Mouse (Mus musculus) megakaryocyte, adult 5-6 weeks (primary cell): Measurements from ENCODE around the gene Marveld1. TPM values are rescaled to one million over a fixed set of nuclear protein-coding genes. Genes with fewer than 3 reads are reported as not detected.

Experiments
- ATAC-seq: 2 replicates; pipeline ENCODE4 v1.8.0; 2016; ENCODE audit warnings: mild to moderate bottlenecking, inconsistent platforms; ENCODE audit not compliant: poor library complexity, severe bottlenecking
- total RNA-seq, 2 experiments: library from RNA; stranded (forward) in 1 of 2; stranded (reverse) in 1 of 2; fragments of 153-499, 151-499 nt in 1 of 2; fragments of 221-1000, 200-1000 nt in 1 of 2; gene quantifications; 2 replicates each; pipeline versions ENCODE4 v1.2.3 to v1.2.4; 2015 to 2017

Gene Marveld1
- total RNA-seq, 2 experiments from 2014 or later = 5.7 to 9.4 TPM

GRCm38 (mm10) chr19:42138517-42139285 lies 8.5 kb upstream of the Marveld1 start:
- no peak for ATAC-seq

GRCm38 (mm10) chr19:42139724-42140517 lies 7.3 kb upstream of the Marveld1 start:
- peak; percentile 63 for ATAC-seq

- ATAC-seq = no peak
These were observed 5.2 kb upstream of the Marveld1 start for GRCm38 (mm10) chr19:42141998-42142397.

- no peak for ATAC-seq
These were observed 4.4 kb upstream of the Marveld1 start for GRCm38 (mm10) chr19:42142757-42143156.

- ATAC-seq = no peak
These were observed 3.1 kb upstream of the Marveld1 start for GRCm38 (mm10) chr19:42144067-42144466.

GRCm38 (mm10) chr19:42144541-42145167 lies 2.5 kb upstream of the Marveld1 start:
- no peak for ATAC-seq

- ATAC-seq = no peak
These were observed 2.0 kb upstream of the Marveld1 start for GRCm38 (mm10) chr19:42145210-42145609.

- ATAC-seq = no peak
These were observed 1.5 kb upstream of the Marveld1 start for GRCm38 (mm10) chr19:42145731-42146130.

- ATAC-seq = no peak
These were observed 757 bp upstream of the Marveld1 start for GRCm38 (mm10) chr19:42146276-42147010.

GRCm38 (mm10) chr19:42147769-42148568 lies 769 bp downstream of the Marveld1 start:
- ATAC-seq = peak; percentile 49

GRCm38 (mm10) chr19:42148569-42148860 lies 1.3 kb downstream of the Marveld1 start:
- ATAC-seq = 0 out of 2 replicates have a peak, but pooled peaks have one; percentile 2

- peak; percentile 51 for ATAC-seq
These were observed 4.8 kb downstream of the Marveld1 start for GRCm38 (mm10) chr19:42151990-42152389.

GRCm38 (mm10) chr19:42157493-42158237 lies 10.5 kb downstream of the Marveld1 start:
- ATAC-seq = peak; percentile 96

- ATAC-seq = peak; percentile 36
These were observed 11.2 kb downstream of the Marveld1 start for GRCm38 (mm10) chr19:42158246-42159017.

- no peak for ATAC-seq
These were observed 16.6 kb downstream of the Marveld1 start, which contains the start of gene Zfyve27 for GRCm38 (mm10) chr19:42163764-42164163. Zfyve27 (plus strand) TSS chr19:42163951.

- ATAC-seq = no peak
These were observed 17.0 kb downstream of the Marveld1 start for GRCm38 (mm10) chr19:42164188-42164587.

GRCm38 (mm10) chr19:42166130-42166529 lies 18.9 kb downstream of the Marveld1 start:
- ATAC-seq = peak; percentile 43

GRCm38 (mm10) chr19:42166766-42167165 lies 19.6 kb downstream of the Marveld1 start:
- ATAC-seq = no peak

- ATAC-seq = no peak
These were observed 20.3 kb downstream of the Marveld1 start for GRCm38 (mm10) chr19:42167489-42167888.
